Mouse (Mus musculus) urinary bladder, adult 18-20 months (tissue): ENCODE results near the gene Gcdh.
"Not testable (repeated sequence)": the region's sequence is repeated elsewhere in the genome, so short reads cannot be mapped to it uniquely, and the experiment has no call there.

Experiments used
- DNase-seq, 2 experiments: peaks; one replicate each; pipeline ENCODE4 v3.0.0; 2022; ENCODE audit warnings: low spot score in 2 of 2, mixed read lengths in 2 of 2

Gene Gcdh

GRCm38 (mm10) chr8:84910551-84910950, 16.8 kb upstream of the Gcdh start:
- DNase-seq, result no peak

GRCm38 (mm10) chr8:84909949-84910348, 16.2 kb upstream of the Gcdh start:
- no peak for DNase-seq

GRCm38 (mm10) chr8:84909162-84909767, 15.5 kb upstream of the Gcdh start:
- DNase-seq, result no peak

GRCm38 (mm10) chr8:84908421-84909161, 14.9 kb upstream of the Gcdh start, which contains the start of gene Dnase2a:
Gene Dnase2a (plus strand): TSS chr8:84908560.
- peak; percentile 92 to 95 for DNase-seq

GRCm38 (mm10) chr8:84907979-84908378, 14.3 kb upstream of the Gcdh start:
- not testable (repeated sequence) for DNase-seq

GRCm38 (mm10) chr8:84907493-84907892, 13.8 kb upstream of the Gcdh start:
- DNase-seq, result no peak

- DNase-seq, result no peak
Measured at GRCm38 (mm10) chr8:84907037-84907436, 13.3 kb upstream of the Gcdh start.

- no peak for DNase-seq
Measured at GRCm38 (mm10) chr8:84904351-84904750, 10.6 kb upstream of the Gcdh start.

- DNase-seq, result peak; percentile 82 to 88
Measured at GRCm38 (mm10) chr8:84902920-84903661, 9.4 kb upstream of the Gcdh start.

GRCm38 (mm10) chr8:84902367-84902919, 8.7 kb upstream of the Gcdh start:
- DNase-seq, result no peak

- no peak for DNase-seq
Measured at GRCm38 (mm10) chr8:84901752-84902151, 8.0 kb upstream of the Gcdh start, which contains the start of gene Klf1. Gene Klf1 (plus strand): TSS chr8:84901928.

- DNase-seq, result no peak
Measured at GRCm38 (mm10) chr8:84901071-84901470, 7.3 kb upstream of the Gcdh start.

- DNase-seq, result no peak
Measured at GRCm38 (mm10) chr8:84895963-84896362, 2.2 kb upstream of the Gcdh start.

GRCm38 (mm10) chr8:84892993-84893708, 570 bp downstream of the Gcdh start:
- no peak for DNase-seq

GRCm38 (mm10) chr8:84889141-84889540, 4.6 kb downstream of the Gcdh start:
- DNase-seq, result no peak

GRCm38 (mm10) chr8:84888280-84888679, 5.4 kb downstream of the Gcdh start:
- DNase-seq, result no peak

- no peak for DNase-seq
Measured at GRCm38 (mm10) chr8:84884728-84885127, 9.0 kb downstream of the Gcdh start.

- no peak for DNase-seq
Measured at GRCm38 (mm10) chr8:84878915-84879314, 14.8 kb downstream of the Gcdh start.

GRCm38 (mm10) chr8:84877297-84878035, 16.3 kb downstream of the Gcdh start:
- no peak for DNase-seq

GRCm38 (mm10) chr8:84874339-84874738, 19.4 kb downstream of the Gcdh start:
- no peak for DNase-seq

- no peak for DNase-seq
Measured at GRCm38 (mm10) chr8:84873016-84873415, 20.7 kb downstream of the Gcdh start.
